Mouse (Mus musculus) adrenal gland, adult 8-10 months (tissue): ENCODE measurements around the gene 4930469K13Rik. TPM values are rescaled to one million over a fixed set of nuclear protein-coding genes. Genes with fewer than 3 reads are reported as not detected.

Experiments used
- DNase-seq: peaks from one replicate; pipeline ENCODE4 v3.0.0; 2022
- total RNA-seq, 4 experiments: library from RNA; stranded (reverse); gene quantifications; 2 replicates each; pipeline ENCODE4 v1.2.4; 2022

Gene 4930469K13Rik
- total RNA-seq, 4 experiments from 2014 or later, result not detected

DNA sequence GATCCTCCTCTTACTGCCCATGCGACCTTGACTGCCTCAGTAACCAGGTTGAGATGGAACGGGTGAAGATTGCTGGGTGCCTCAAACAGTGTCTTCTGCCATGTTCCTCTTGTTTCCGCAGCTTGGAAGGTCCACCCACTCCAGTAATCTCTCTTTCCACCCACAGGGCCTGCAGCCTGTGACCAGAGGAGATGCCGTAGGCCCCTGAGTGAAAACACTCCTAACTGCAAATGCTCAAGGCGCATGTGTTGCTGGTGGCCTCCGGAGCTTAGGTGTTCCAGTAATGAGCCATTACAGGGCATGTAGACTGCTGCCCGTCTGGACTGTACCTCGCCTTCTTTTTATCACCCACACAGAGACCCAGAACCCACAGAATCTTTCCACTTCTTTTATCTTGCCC, 160.7 kb downstream of the 4930469K13Rik start:
- no peak for DNase-seq

DNA sequence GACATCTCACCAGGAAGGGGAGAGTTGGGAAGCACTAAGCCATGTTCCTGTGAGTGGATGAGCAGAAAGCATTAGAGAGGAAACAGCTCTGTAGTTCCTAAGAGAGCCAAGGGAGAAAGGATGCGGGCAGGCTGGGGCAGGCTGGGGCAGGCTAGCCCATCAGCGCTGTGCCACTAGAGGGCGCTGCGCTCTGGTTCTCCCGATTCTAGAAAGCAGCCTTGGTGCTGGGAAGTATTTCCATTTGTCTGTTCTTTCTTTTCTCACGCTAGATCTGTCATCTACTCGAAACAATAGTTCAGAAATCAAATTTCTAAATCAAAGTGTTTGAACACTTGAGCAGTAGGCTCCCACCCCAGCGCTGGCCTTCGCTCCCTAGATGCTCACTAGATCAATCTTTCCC, 164.1 kb downstream of the 4930469K13Rik start:
- no peak for DNase-seq

DNA sequence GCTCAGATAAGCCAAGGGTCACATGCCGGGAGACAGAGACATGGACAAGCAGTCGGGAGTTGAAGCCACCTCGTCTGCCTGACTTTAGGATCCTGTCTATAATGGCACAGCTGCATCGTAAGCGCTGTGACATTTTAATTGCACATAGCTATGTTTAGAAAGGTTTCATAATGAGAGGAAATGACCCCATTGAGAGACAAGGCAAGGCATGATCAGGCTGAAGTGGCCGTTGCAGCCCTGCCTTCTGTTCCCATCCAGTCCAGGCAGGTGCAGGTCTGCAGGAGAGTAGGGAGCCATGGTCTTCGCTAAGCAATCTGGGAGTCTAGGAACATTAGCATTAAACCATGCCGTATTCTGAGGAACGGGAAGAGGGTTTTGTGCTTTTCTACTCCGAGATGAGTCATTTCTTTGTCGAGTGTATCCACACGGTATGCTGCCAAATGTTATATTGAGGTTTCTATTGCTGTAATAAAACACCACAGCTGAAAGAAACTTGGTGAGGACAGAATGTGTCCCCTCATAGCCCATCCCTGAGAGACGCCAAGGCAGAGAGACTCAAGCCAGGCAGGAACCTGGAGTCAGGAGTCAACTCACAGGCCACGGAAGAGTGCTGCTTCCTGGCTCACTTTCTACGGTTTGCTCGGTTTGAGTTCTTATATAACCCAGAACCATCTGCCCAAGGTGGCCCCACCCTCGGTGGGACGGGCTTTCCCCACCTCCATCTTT, 165.8 kb downstream of the 4930469K13Rik start:
- DNase-seq, result no peak

DNA sequence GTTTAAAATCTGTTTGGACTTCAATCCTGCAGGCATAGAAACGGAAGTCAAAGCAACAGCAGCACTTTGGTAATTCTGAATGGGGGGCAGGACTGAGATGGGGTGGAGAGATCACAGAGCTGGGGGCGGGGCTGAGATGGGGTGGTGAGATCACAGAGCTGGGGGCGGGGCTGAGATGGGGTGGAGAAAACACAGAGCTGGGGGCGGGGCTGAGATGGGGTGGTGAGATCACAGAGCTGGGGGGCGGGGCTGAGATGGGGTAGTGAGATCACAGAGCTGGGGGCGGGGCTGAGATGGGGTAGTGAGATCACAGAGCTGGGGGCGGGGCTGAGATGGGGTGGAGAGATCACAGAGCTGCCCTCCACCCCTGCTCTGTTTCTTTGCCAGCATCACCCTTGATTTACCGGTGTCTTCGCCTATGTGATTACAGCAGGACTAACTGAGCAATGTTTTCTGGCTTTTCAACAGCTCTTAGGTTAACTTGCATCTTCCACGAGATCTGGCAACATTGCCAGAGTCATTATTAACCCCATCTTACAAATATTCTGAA, 166.4 kb downstream of the 4930469K13Rik start:
- DNase-seq, result no peak

DNA sequence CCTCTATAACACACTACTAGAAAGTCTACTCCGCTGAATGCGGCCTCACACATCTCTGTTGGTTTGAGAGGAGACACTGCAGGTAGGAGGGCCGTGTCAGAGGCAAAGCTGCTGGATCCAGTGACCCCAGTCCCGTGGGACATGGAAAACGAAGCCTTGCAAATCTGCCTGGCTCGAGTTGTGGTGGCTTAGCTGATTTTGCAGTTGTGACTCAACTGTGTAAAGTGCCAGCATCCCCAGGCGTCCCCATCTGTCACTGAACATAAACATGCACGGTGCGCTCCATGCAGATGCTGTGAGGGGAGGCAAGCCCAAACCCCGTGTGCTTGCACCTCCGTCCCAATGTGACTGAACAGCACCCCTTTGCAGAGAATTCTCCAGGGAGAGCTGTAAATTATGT, 168.9 kb downstream of the 4930469K13Rik start:
- DNase-seq, result no peak

DNA sequence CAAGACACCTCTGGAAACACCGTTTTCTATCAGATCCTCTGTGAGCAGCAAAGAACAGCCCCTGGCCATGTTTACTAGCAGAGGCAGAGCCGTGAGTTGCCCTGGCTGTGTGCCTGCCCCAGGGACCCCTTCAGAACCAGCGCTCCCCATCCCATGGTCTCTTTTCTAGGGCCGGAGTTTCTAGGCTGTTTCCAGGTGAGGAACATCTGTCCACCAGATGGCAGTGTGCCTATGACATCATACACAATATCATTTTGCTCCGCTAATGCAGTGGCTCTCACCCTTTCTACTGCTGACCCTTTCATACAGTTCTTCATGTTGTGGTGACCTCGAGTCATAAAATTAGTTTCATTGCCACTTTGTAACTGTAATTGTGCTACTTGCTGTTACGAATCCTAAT, 169.7 kb downstream of the 4930469K13Rik start:
- DNase-seq, result no peak

DNA sequence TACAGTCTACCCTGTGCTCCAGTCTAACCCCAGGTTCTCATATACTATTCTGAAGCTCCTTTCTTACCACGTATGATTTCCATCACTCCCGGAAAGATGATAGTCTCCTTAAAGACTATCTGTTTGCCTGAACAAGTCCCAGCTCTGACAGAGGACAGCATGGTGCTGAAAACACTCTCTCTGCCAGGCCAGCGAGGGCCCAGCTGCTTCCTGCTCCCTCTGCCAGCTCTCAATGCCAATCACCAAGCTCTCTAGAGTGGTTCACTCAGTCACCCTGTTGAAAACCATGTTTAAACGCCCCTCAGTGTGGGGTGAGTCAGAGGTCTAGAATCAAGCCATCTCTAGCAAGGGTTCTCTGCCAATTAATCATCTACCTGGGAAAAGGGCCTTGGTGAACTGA, 170.5 kb downstream of the 4930469K13Rik start:
- DNase-seq, result no peak

DNA sequence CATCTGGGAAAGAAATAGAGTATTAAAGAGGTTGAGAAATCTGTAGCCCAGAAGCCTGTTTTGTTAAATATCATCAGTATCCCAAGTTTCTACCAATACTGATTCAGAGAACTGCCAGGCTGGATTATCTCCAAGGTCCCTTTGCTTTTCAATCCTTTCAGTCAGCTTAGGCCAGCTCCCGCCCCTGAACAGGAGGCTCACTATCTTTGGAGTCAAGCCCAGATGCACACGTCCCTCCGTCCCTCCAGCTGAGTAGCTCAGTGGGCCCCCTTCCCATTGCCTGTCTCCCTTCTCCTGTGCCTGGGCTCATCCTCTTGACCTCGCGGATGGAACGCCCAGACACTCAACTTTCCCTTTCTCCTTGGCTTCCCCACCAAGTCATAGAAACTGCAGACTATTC, 171.0 kb downstream of the 4930469K13Rik start:
- DNase-seq, result no peak

DNA sequence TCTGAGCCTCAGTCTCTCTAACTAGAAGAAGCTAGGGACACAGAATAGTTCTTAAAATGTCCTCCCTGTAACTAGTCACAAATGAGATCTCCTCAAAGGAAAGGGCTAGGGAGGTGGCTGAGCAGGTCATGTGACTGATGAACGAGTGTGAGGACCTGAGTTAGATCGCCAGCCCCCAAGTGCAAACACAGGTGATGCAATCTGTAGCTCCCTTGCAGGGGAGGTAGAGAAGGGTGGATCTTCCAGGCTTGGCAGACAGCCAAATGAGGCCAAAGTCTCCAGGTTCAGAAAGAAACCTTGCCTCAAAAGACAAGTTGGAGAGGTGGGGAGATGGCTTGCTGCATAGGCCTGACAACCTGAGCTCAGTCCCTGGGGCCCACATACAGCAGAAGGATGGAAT, 171.8 kb downstream of the 4930469K13Rik start:
- no peak for DNase-seq

DNA sequence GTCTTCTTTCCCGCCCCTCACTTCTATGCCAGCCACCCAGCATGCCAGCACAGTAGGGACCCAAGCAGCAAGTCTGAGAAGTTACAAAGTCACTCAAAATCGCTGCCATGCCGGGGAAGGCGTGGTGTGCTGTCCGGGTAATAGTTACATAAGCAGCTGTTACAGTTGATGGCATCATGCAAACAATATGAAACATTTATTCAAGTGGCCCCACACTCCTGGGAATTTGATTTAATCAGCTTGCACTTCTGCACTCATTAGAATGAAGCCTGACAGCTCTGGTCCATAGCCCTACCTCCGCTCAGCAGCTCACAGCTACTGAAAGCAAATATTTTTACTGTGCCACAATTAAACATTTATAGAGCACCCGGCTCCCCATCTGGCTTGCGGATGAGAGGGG, 172.6 kb downstream of the 4930469K13Rik start:
- no peak for DNase-seq

Other genes with a start within 250 kb of the 4930469K13Rik start
- under 1 TPM; 0.07 to 0.30 (median 0.13) TPM for gene Kcnmb1, start 135.5 kb downstream of the 4930469K13Rik start, total RNA-seq
- gene Kcnip1, start 105.4 kb downstream of the 4930469K13Rik start, total RNA-seq, result 1 to 10 TPM; 2.9 to 8.4 (median 5.9) TPM
- 1 to 10 TPM; 3.0 to 5.9 (median 4.1) TPM for gene Lcp2, start 51.6 kb downstream of the 4930469K13Rik start, total RNA-seq
- gene Foxi1, start 109.5 kb upstream of the 4930469K13Rik start, total RNA-seq, result not detected
- under 1 TPM in 2 of 4 experiments, not detected in 2; 0.06 to 0.11 TPM for gene Fam196b, start 216.3 kb upstream of the 4930469K13Rik start, total RNA-seq